In the genomic region with DNA sequence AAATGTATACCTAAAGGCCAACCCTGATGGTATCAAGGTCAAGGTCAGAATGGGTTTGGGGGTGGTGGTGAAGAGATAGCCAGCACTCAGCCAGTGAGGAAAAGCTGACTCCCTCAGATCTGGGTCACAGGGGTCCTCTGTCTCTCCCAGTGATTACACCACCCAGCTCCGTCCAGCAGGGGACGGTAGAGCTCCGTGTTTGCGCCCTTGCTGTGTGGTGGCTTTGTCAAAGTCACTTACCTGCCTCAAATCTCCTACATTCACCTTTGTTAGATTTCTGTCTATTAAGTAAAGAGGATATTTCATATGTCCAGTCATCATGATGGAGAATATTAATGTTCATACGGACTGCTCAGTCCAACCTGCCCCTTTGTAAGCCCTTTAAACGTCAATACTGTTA, we compare ENCODE assay signal across 9 mouse cellular contexts. TPM values are rescaled to one million over a fixed set of nuclear protein-coding genes. Genes with fewer than 3 reads are reported as not detected.
DNase-seq lines count a peak whose midpoint lies in the region; ATAC-seq and TF ChIP-seq lines count a peak whose summit lies in the region.
"Had no signal": no experiment of that assay in that cellular context is flagged by ENCODE, and none has a peak within 500 bp of the region (broad histone marks: within the 10 kb centered on the region; RNA-seq: fewer than 3 reads in every experiment).

No protein-coding gene starts in this region.

- TF ChIP-seq POLR2A in liver, adult 2 months (IDR thresholded peaks at IDR 0.05; ENCODE audit: extremely low read depth, insufficient read depth, low read length) = no peak

- H3K27me3 ChIP-seq in liver, adult 2 months (ENCODE audit: control insufficient read depth, insufficient read depth, low read length) = no peaks in the 10 kb centered on the region
- no peaks in the 10 kb centered on the region for H3K27me3 ChIP-seq in liver, embryonic 11.5 days (replicated peaks; ENCODE audit: control insufficient read depth, insufficient read depth, low read length)
- H3K27me3 ChIP-seq: neural tube, embryonic 13.5 days had no signal

- no peaks in the 10 kb centered on the region for H3K9me3 ChIP-seq in liver, embryonic 11.5 days (ENCODE audit: control insufficient read depth, low read length)
- H3K9me3 ChIP-seq: neural tube, embryonic 13.5 days had no signal

- H3K4me3 ChIP-seq in liver, adult 2 months (ENCODE audit: insufficient read depth, low read depth, low read length) = no peak overlapping the region
- H3K4me3 ChIP-seq in liver, embryonic 11.5 days (ENCODE audit: low read depth, low read length) = no peak overlapping the region
- H3K4me3 ChIP-seq: neural tube, embryonic 13.5 days had no signal

- DNase-seq in cerebellum, adult 9-10 months = peak; percentile 34
- peak; percentile 11 for DNase-seq in liver, adult 2 months (ENCODE audit: extremely low read depth, low read depth, low spot score)
- DNase-seq in liver, embryonic 11.5 days (ENCODE audit: low spot score) = no peak
- peak; percentile 34 for DNase-seq in T-cell, adult 2 months (ENCODE audit: low spot score)
- DNase-seq in gastrocnemius, postnatal 10 days = peak; percentile 60
- peak; percentile 31 to 47 for DNase-seq in lung, adult 18-20 months
- peak; percentile 81 for DNase-seq in thymus, postnatal 14 days

- 40% methylated on average over 6 of the region's 6 CpGs for WGBS in liver, adult 2 months
- WGBS in liver, embryonic 11.5 days = 27% methylated on average over 6 of the region's 6 CpGs

- H3K4me2 ChIP-seq in liver, embryonic 11.5 days = no peak overlapping the region
- H3K4me2 ChIP-seq: neural tube, embryonic 13.5 days had no signal

- H3K36me3 ChIP-seq in liver, adult 2 months (ENCODE audit: control insufficient read depth, insufficient read depth, low read length) = no peaks in the 10 kb centered on the region
- no peaks in the 10 kb centered on the region for H3K36me3 ChIP-seq in liver, embryonic 11.5 days (ENCODE audit: control insufficient read depth, insufficient read depth, low read length)
- H3K36me3 ChIP-seq: neural tube, embryonic 13.5 days had no signal

- H3K27ac ChIP-seq in liver, adult 2 months (replicated peaks; ENCODE audit: insufficient read depth, low read depth, low read length) = no peak overlapping the region
- no peak overlapping the region for H3K27ac ChIP-seq in liver, embryonic 11.5 days (ENCODE audit: low read depth, low read length)
- H3K27ac ChIP-seq: neural tube, embryonic 13.5 days had no signal

- H3K4me1 ChIP-seq in liver, adult 2 months (ENCODE audit: control insufficient read depth, insufficient read depth, low read length) = no peaks in the 10 kb centered on the region
- H3K4me1 ChIP-seq in liver, embryonic 11.5 days (replicated peaks; ENCODE audit: control insufficient read depth, insufficient read depth, low read length) = no peaks in the 10 kb centered on the region
- H3K4me1 ChIP-seq: neural tube, embryonic 13.5 days had no signal

- TF ChIP-seq CTCF in liver, adult 2 months (IDR thresholded peaks at IDR 0.05; ENCODE audit: low read depth, low read length) = peak; percentile 98

- no peak overlapping the region for H3K9ac ChIP-seq in liver, adult 2 months (ENCODE audit: low read depth, low read length)
- no peak overlapping the region for H3K9ac ChIP-seq in liver, embryonic 11.5 days (ENCODE audit: low read depth, low read length)
- H3K9ac ChIP-seq: neural tube, embryonic 13.5 days had no signal

- H3K79me2 ChIP-seq in liver, adult 2 months (ENCODE audit: control insufficient read depth, insufficient read depth, low read length) = no peaks in the 10 kb centered on the region

- no peak for ATAC-seq in cerebellum, adult (ENCODE audit: insufficient number of reproducible peaks, low FRiP score, low TSS enrichment)
- ATAC-seq in liver, embryonic 11.5 days (replicated peaks; ENCODE audit: low FRiP score) = no peak

RNA-seq across cellular contexts. Expression of gene Adamts17, which starts 19.5 kb away (rescaled TPM):
- 0.07 and 0.09 TPM in 2 replicates for total RNA-seq in liver, adult 2 months (2014; rRNA removed)
- 0.11 and 0.17 TPM in 2 replicates for polyA plus RNA-seq in liver, adult 2 months (2012; rRNA removed)
- 1.5 and 2.2 TPM in 2 replicates for polyA plus RNA-seq in liver, embryonic 11.5 days (2014; fragmentation: Nextera tagmentation; extraction: Ambion mirVana)
- 10 to 100 TPM in 1 of 2 experiments, 1 to 10 TPM in 1; 9.7 to 16.6 TPM for total RNA-seq in gastrocnemius, postnatal 10 days (2021)
